Mouse (Mus musculus) spleen, postnatal 0 days (tissue): ENCODE results near the gene Olfr1024. TPM values are rescaled to one million over a fixed set of nuclear protein-coding genes. Genes with fewer than 3 reads are reported as not detected.

Source experiments
- polyA plus RNA-seq: library from polyadenylated mRNA; unstranded; fragments of >200 nt; fragmentation: Nextera tagmentation; extraction: Ambion mirVana; gene quantifications from 2 replicates; pipeline ENCODE4 v1.2.1, GENCODE M21; 2015

The Olfr1024 gene
- polyA plus RNA-seq, result not detected in 2 replicates

DNA sequence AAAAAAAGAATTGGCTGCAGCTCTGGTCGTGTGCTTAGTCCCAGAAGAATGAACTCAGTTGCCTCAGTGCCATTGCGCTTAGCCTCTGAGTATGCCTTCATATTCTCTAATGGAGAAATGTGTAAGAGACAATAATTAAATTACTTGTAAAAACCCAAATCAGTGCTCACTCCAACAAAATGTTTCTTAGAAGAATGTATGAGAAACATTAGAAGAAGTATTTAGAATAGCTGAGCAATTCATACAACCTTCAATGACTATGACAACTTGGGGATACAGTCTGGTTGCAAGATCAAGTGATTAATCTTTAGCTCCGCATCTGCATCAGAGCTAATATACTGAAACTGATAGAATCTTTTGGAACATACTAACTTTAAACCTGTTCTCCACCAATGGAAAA lies at the start of gene Olfr1024:
Olfr1024 (minus strand) TSS at position 101 of the 400 bp plus-strand sequence.

DNA sequence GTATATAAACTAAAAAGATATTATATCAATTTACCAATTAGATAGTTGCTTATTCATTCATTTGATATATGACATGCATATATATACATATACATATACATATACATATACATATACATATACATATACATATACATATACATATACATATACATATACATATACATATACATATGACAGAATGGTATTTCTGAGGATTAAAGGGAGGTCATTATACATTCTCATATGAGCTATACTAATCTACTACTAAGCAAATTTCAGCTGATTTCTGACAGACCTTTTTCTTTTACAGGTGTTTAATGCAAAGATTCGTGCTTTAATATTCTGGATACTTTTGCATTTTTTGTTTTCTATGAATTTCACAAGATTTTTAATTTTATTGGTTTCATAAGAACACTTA lies 45.3 kb upstream of the Olfr1024 start, which contains the start of gene Olfr1028:
Olfr1028 (plus strand) TSS at position 301 of the 400 bp plus-strand sequence.

DNA sequence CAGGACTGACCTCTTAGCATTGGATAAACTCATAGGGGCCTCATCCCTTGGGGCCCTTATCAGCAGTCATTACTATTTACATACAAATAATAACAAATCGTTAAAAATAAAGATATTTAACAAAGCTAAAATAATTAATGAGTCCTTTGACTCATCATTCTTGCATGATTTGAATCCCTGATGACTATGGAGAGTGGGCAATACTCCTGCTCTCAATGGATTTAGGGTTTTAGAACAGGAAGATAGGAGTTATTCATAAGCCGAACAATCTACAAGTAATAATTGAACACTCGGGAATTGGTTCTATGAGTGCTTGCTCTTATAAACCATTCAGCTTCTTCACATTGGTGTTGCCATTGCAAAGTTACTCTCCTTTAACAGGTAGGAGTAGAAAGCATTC lies 16.4 kb upstream of the Olfr1024 start, which contains the start of gene Olfr1026:
Olfr1026 (plus strand) TSS at position 301 of the 400 bp plus-strand sequence.

DNA sequence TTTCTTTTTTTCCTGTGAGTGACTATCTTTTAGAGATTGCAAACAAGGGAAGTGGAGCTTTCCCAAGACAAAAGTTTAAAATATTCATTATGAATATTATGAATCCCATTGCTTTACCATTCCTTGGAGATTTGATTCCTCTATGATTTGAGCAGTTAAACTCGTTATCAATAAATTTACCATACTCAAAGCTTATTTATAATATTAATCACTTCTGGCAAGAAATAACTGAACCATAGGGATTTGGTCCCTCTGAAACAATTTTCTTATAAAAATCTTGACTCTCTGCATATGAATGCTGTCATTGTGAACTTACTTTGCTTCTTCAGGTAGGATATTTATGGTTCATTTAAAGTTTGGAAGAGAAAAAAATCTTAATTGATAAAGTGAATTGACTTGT lies 10.0 kb upstream of the Olfr1024 start, which contains the start of gene Olfr1025-ps1:
Olfr1025-ps1 (plus strand) TSS at position 301 of the 400 bp plus-strand sequence.

DNA sequence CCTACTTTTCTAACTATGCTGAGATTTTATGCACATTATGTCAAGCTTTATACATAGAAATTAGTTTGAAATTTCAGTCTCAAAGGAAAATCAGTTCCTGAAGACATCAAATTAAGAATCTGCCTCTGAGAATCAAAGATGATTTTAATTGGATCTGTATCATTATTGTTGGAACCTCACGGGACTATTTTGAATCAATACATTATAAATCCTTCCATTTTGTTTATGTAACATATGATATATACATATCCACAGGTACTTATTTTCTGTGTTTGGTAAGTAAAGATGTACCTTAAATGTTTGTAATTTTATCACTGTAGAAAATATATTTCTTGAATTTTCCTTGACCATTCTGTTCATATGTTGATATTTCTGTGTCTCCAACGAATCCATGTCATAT lies 19.5 kb downstream of the Olfr1024 start, which contains the start of gene Olfr1023:
Olfr1023 (plus strand) TSS at position 301 of the 400 bp plus-strand sequence.

DNA sequence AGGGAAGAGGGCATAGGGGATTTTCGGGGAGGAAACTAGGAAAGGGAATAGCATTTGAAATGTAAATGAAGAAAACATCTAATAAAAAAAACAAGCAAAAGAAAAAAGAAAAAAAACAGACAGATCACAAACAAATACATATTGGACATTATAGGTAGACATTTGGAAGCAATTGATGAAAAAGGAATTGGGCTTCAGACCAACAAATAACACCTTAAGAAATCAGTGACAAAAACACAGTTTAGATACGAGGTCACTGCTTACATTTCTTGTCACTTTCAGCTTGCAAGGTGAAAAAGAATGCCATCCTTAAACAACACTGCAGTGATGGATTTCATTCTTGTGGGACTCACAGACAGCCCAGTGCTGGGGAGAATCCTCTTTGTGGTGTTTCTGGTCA lies 36.6 kb downstream of the Olfr1024 start, which contains the start of gene Olfr1022:
Olfr1022 (plus strand) TSS at position 301 of the 400 bp plus-strand sequence.

Other genes starting within 250 kb of the Olfr1024 start
- not detected in 2 replicates for gene Olfr154, start 240.6 kb downstream of the Olfr1024 start, polyA plus RNA-seq
- not detected in 2 replicates for gene Olfr1006, start 226.3 kb downstream of the Olfr1024 start, polyA plus RNA-seq
- gene Olfr1008, start 215.6 kb downstream of the Olfr1024 start, polyA plus RNA-seq, result not detected in 2 replicates
- not detected in 2 replicates for gene Olfr1009, start 189.6 kb downstream of the Olfr1024 start, polyA plus RNA-seq
- gene Olfr1012, start 142.3 kb downstream of the Olfr1024 start, polyA plus RNA-seq, result not detected in 2 replicates
- gene Olfr1013, start 138.0 kb downstream of the Olfr1024 start, polyA plus RNA-seq, result not detected in 2 replicates
- gene Olfr1014, start 132.3 kb downstream of the Olfr1024 start, polyA plus RNA-seq, result not detected in 2 replicates
- gene Olfr1015, start 123.0 kb downstream of the Olfr1024 start, polyA plus RNA-seq, result not detected in 2 replicates
- gene Olfr1016, start 102.5 kb downstream of the Olfr1024 start, polyA plus RNA-seq, result not detected in 2 replicates
- not detected in 2 replicates for gene Olfr1018, start 86.6 kb downstream of the Olfr1024 start, polyA plus RNA-seq
- not detected in 2 replicates for gene Olfr1019, start 59.6 kb downstream of the Olfr1024 start, polyA plus RNA-seq
- gene Olfr1020, start 58.0 kb downstream of the Olfr1024 start, polyA plus RNA-seq, result not detected in 2 replicates
- gene Olfr1022, start 36.5 kb downstream of the Olfr1024 start, polyA plus RNA-seq, result not detected in 2 replicates
- gene Olfr1023, start 19.4 kb downstream of the Olfr1024 start, polyA plus RNA-seq, result not detected in 2 replicates
- gene Olfr1025-ps1, start 10.1 kb upstream of the Olfr1024 start, polyA plus RNA-seq, result not detected in 2 replicates
- gene Olfr1026, start 16.5 kb upstream of the Olfr1024 start, polyA plus RNA-seq, result not detected in 2 replicates
- gene Olfr1028, start 45.4 kb upstream of the Olfr1024 start, polyA plus RNA-seq, result not detected in 2 replicates
- gene Olfr1029, start 68.8 kb upstream of the Olfr1024 start, polyA plus RNA-seq, result not detected in 2 replicates
- gene Olfr1030, start 74.2 kb upstream of the Olfr1024 start, polyA plus RNA-seq, result not detected in 2 replicates
- not detected in 2 replicates for gene Olfr1031, start 85.3 kb upstream of the Olfr1024 start, polyA plus RNA-seq
- not detected in 2 replicates for gene Olfr1032, start 100.5 kb upstream of the Olfr1024 start, polyA plus RNA-seq
- gene Olfr1033, start 115.6 kb upstream of the Olfr1024 start, polyA plus RNA-seq, result 5.2 and 5.3 TPM in 2 replicates
- gene Olfr1034, start 140.8 kb upstream of the Olfr1024 start, polyA plus RNA-seq, result 0.05 and 0.07 TPM in 2 replicates
- gene Olfr1036, start 168.9 kb upstream of the Olfr1024 start, polyA plus RNA-seq, result not detected in 2 replicates
- gene Olfr1037, start 182.3 kb upstream of the Olfr1024 start, polyA plus RNA-seq, result not detected in 2 replicates
- gene Olfr1039, start 230.9 kb upstream of the Olfr1024 start, polyA plus RNA-seq, result not detected in 2 replicates
- gene Olfr1040, start 241.7 kb upstream of the Olfr1024 start, polyA plus RNA-seq, result not detected in 2 replicates